Mouse (Mus musculus): Measurements from ENCODE around the gene Fosl2. TPM values are rescaled to one million over a fixed set of nuclear protein-coding genes. Genes with fewer than 3 reads are reported as not detected.

Fosl2 gene
- 0.55 and 0.67 TPM in 2 replicates for polyA plus RNA-seq (2014; fragmentation: Nextera tagmentation; extraction: Ambion mirVana)

GRCm38 (mm10) chr5:32135336-32136206 lies at the start of gene Fosl2:
Fosl2 (plus strand) TSS chr5:32135801.
- ATAC-seq (ENCODE audit: insufficient number of reproducible peaks, low FRiP score, low TSS enrichment, low read depth): peak; percentile 82
- Histone ChIP-seq H3K36me3 (ENCODE audit: control insufficient read depth, insufficient read depth, low read length) (no peaks in the 10 kb centered on the region), H3K27me3 (ENCODE audit: control insufficient read depth, insufficient read depth, low read length) (peaks cover 11% of the 10 kb centered on the region), H3K27ac (replicated peaks; ENCODE audit: low read depth, low read length) (peak within 1 kb of the TSS; percentile 62), H3K4me1 (ENCODE audit: control insufficient read depth, insufficient read depth, low read length) (peaks cover 4% of the 10 kb centered on the region), H3K9me3 (ENCODE audit: control insufficient read depth, low read length) (no peaks in the 10 kb centered on the region), H3K4me2 (ENCODE audit: low read depth, severe bottlenecking) (peak within 1 kb of the TSS; percentile 96), H3K4me3 (ENCODE audit: low read depth, low read length) (peak within 1 kb of the TSS; percentile 65), H3K9ac (ENCODE audit: low read length) (peak within 1 kb of the TSS; percentile 63)
- WGBS: under 1% methylated on average over 79 of the region's 85 CpGs
- DNase-seq (ENCODE audit: low spot score): peak; percentile 90

DNA sequence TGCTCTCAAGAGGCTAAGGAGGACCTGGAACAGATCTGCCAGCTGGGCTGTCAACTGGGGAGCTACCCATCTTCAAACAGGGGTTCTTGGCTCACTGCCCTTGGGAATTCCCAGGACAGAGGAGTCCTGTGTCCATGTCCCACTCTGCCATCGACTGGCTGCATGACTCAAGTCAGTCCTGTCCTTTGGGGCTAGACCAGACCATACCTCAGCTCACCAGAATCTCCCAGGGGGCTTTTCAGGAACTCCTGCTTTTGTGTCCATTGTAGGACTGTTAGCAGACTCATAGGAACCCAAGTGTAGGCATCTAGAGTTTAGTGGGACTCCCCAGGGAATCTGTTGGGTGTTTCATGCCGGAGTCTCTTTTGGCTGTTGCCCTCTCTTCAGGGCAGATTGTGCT lies 49.6 kb upstream of the Fosl2 start:
- H3K27me3 ChIP-seq (ENCODE audit: control insufficient read depth, insufficient read depth, low read length): no peaks in the 10 kb centered on the region
- 87% methylated on average over 2 of the region's 2 CpGs for WGBS
- no peak for ATAC-seq (ENCODE audit: insufficient number of reproducible peaks, low FRiP score, low TSS enrichment, low read depth)
- no peak overlapping the region for H3K27ac ChIP-seq (replicated peaks; ENCODE audit: low read depth, low read length)
- DNase-seq (ENCODE audit: low spot score): no peak
- H3K4me3 ChIP-seq (ENCODE audit: low read depth, low read length): no peak overlapping the region
- H3K4me1 ChIP-seq (ENCODE audit: control insufficient read depth, insufficient read depth, low read length): peaks cover 10% of the 10 kb centered on the region
- no peaks in the 10 kb centered on the region for H3K9me3 ChIP-seq (ENCODE audit: control insufficient read depth, low read length)
- no peak overlapping the region for H3K9ac ChIP-seq (ENCODE audit: low read length)
- no peak overlapping the region for H3K4me2 ChIP-seq (ENCODE audit: low read depth, severe bottlenecking)
- no peaks in the 10 kb centered on the region for H3K36me3 ChIP-seq (ENCODE audit: control insufficient read depth, insufficient read depth, low read length)

GRCm38 (mm10) chr5:32086526-32087090 lies 49.0 kb upstream of the Fosl2 start:
- H3K36me3 ChIP-seq (ENCODE audit: control insufficient read depth, insufficient read depth, low read length): no peaks in the 10 kb centered on the region
- no peaks in the 10 kb centered on the region for H3K9me3 ChIP-seq (ENCODE audit: control insufficient read depth, low read length)
- H3K4me3 ChIP-seq (ENCODE audit: low read depth, low read length): no peak overlapping the region
- peaks cover 5% of the 10 kb centered on the region for H3K4me1 ChIP-seq (ENCODE audit: control insufficient read depth, insufficient read depth, low read length)
- H3K27me3 ChIP-seq (ENCODE audit: control insufficient read depth, insufficient read depth, low read length): no peaks in the 10 kb centered on the region
- H3K27ac ChIP-seq (replicated peaks; ENCODE audit: low read depth, low read length): no peak overlapping the region
- no peak overlapping the region for H3K9ac ChIP-seq (ENCODE audit: low read length)
- 78% methylated on average over 6 of the region's 6 CpGs for WGBS
- DNase-seq (ENCODE audit: low spot score): no peak
- H3K4me2 ChIP-seq (ENCODE audit: low read depth, severe bottlenecking): no peak overlapping the region
- ATAC-seq (ENCODE audit: insufficient number of reproducible peaks, low FRiP score, low TSS enrichment, low read depth): no peak

DNA sequence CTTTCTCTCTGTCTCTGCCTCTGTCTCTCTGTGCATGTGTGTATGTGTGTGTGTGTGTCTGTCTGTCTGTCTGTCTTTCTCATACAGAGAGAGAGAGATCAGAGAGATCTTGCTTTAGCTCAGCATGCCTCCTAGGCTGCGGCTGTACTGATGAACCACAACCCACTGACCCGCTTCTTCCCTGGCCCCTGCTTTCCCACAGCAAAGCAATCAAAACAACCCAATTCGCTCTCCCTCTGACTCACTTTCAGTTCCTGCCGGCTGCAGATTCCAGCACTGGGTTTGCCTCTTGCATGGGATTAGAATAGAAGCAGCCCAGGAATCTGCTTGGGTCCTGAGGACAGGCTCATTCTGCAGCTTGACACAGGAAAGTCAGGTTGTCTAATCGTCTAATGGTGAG lies 46.1 kb upstream of the Fosl2 start:
- WGBS: 48% methylated on average over 5 of the region's 5 CpGs
- no peak overlapping the region for H3K27ac ChIP-seq (replicated peaks; ENCODE audit: low read depth, low read length)
- DNase-seq (ENCODE audit: low spot score): no peak

GRCm38 (mm10) chr5:32092281-32092680 lies 43.3 kb upstream of the Fosl2 start:
- Histone ChIP-seq H3K9me3 (ENCODE audit: control insufficient read depth, low read length) (no peaks in the 10 kb centered on the region), H3K27ac (replicated peaks; ENCODE audit: low read depth, low read length) (no peak overlapping the region), H3K27me3 (ENCODE audit: control insufficient read depth, insufficient read depth, low read length) (no peaks in the 10 kb centered on the region), H3K4me2 (ENCODE audit: low read depth, severe bottlenecking) (no peak overlapping the region), H3K4me1 (ENCODE audit: control insufficient read depth, insufficient read depth, low read length) (no peaks in the 10 kb centered on the region; the same call in 1 of the 2 replicates), H3K36me3 (ENCODE audit: control insufficient read depth, insufficient read depth, low read length) (no peaks in the 10 kb centered on the region), H3K9ac (ENCODE audit: low read length) (no peak overlapping the region), H3K4me3 (ENCODE audit: low read depth, low read length) (no peak overlapping the region)
- no peak for DNase-seq (ENCODE audit: low spot score)
- ATAC-seq (ENCODE audit: insufficient number of reproducible peaks, low FRiP score, low TSS enrichment, low read depth): no peak

More for the DNA sequence above, 46.1 kb upstream of the Fosl2 start:
- H3K27me3 ChIP-seq (ENCODE audit: control insufficient read depth, insufficient read depth, low read length): no peaks in the 10 kb centered on the region
- no peak overlapping the region for H3K9ac ChIP-seq (ENCODE audit: low read length)
- H3K4me3 ChIP-seq (ENCODE audit: low read depth, low read length): no peak overlapping the region
- H3K9me3 ChIP-seq (ENCODE audit: control insufficient read depth, low read length): no peaks in the 10 kb centered on the region
- peaks cover 1% of the 10 kb centered on the region for H3K4me1 ChIP-seq (ENCODE audit: control insufficient read depth, insufficient read depth, low read length)
- H3K4me2 ChIP-seq (ENCODE audit: low read depth, severe bottlenecking): no peak overlapping the region
- no peaks in the 10 kb centered on the region for H3K36me3 ChIP-seq (ENCODE audit: control insufficient read depth, insufficient read depth, low read length)
- no peak for ATAC-seq (ENCODE audit: insufficient number of reproducible peaks, low FRiP score, low TSS enrichment, low read depth)

- WGBS: 83% methylated on average over 3 of the region's 3 CpGs
- Histone ChIP-seq H3K4me1 (ENCODE audit: control insufficient read depth, insufficient read depth, low read length) (no peaks in the 10 kb centered on the region), H3K27ac (replicated peaks; ENCODE audit: low read depth, low read length) (no peak overlapping the region), H3K4me2 (ENCODE audit: low read depth, severe bottlenecking) (no peak overlapping the region), H3K9ac (ENCODE audit: low read length) (no peak overlapping the region), H3K9me3 (ENCODE audit: control insufficient read depth, low read length) (no peaks in the 10 kb centered on the region), H3K4me3 (ENCODE audit: low read depth, low read length) (no peak overlapping the region), H3K36me3 (ENCODE audit: control insufficient read depth, insufficient read depth, low read length) (no peaks in the 10 kb centered on the region), H3K27me3 (ENCODE audit: control insufficient read depth, insufficient read depth, low read length) (no peaks in the 10 kb centered on the region)
- ATAC-seq (ENCODE audit: insufficient number of reproducible peaks, low FRiP score, low TSS enrichment, low read depth) (no peak), DNase-seq (ENCODE audit: low spot score) (no peak)
Observed at GRCm38 (mm10) chr5:32098691-32099090, 36.9 kb upstream of the Fosl2 start.

- Histone ChIP-seq H3K27ac (replicated peaks; ENCODE audit: low read depth, low read length) (no peak overlapping the region), H3K36me3 (ENCODE audit: control insufficient read depth, insufficient read depth, low read length) (no peaks in the 10 kb centered on the region), H3K9ac (ENCODE audit: low read length) (no peak overlapping the region), H3K27me3 (ENCODE audit: control insufficient read depth, insufficient read depth, low read length) (no peaks in the 10 kb centered on the region), H3K4me2 (ENCODE audit: low read depth, severe bottlenecking) (no peak overlapping the region), H3K4me3 (ENCODE audit: low read depth, low read length) (no peak overlapping the region), H3K4me1 (ENCODE audit: control insufficient read depth, insufficient read depth, low read length) (no peaks in the 10 kb centered on the region), H3K9me3 (ENCODE audit: control insufficient read depth, low read length) (no peaks in the 10 kb centered on the region)
- DNase-seq (ENCODE audit: low spot score) (no peak), ATAC-seq (ENCODE audit: insufficient number of reproducible peaks, low FRiP score, low TSS enrichment, low read depth) (no peak)
- 56% methylated on average over 5 of the region's 5 CpGs for WGBS
Observed at GRCm38 (mm10) chr5:32102484-32102883, 33.1 kb upstream of the Fosl2 start.

DNA sequence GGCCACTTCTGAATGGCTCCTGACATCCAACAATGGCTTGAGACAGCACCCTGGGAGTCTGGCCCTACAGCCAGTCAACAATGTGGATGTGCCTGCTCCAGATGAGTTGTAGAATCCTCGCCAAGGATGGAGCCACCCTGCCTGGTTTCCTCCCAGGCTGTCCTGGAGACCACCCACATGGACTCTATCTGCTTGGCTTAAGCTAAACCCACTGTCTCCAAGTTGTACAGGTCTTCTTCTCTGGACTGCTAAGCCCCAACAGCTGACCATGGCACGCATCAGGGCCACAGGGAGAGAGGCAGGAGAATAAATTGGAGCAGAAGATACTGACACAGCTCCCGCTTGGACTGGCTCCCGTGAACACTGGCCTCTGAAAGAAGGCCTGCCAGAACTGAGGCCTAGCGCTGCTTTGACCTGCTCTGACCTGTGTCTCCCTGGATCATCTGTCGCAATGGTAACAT lies 32.6 kb upstream of the Fosl2 start:
- no peaks in the 10 kb centered on the region for H3K36me3 ChIP-seq (ENCODE audit: control insufficient read depth, insufficient read depth, low read length)
- H3K9ac ChIP-seq (ENCODE audit: low read length): no peak overlapping the region
- H3K4me2 ChIP-seq (ENCODE audit: low read depth, severe bottlenecking): no peak overlapping the region
- no peak overlapping the region for H3K4me3 ChIP-seq (ENCODE audit: low read depth, low read length)
- no peaks in the 10 kb centered on the region for H3K4me1 ChIP-seq (ENCODE audit: control insufficient read depth, insufficient read depth, low read length)
- H3K27ac ChIP-seq (replicated peaks; ENCODE audit: low read depth, low read length): no peak overlapping the region
- ATAC-seq (ENCODE audit: insufficient number of reproducible peaks, low FRiP score, low TSS enrichment, low read depth): no peak
- no peaks in the 10 kb centered on the region for H3K9me3 ChIP-seq (ENCODE audit: control insufficient read depth, low read length)
- H3K27me3 ChIP-seq (ENCODE audit: control insufficient read depth, insufficient read depth, low read length): no peaks in the 10 kb centered on the region
- DNase-seq (ENCODE audit: low spot score): no peak
- WGBS: 85% methylated on average over 6 of the region's 6 CpGs
